Mouse (Mus musculus): Measurements from ENCODE around the gene Krt24.

- TF ChIP-seq CTCF (IDR thresholded peaks at IDR 0.05) (no peak), EP300 (IDR thresholded peaks at IDR 0.05; ENCODE audit: insufficient read depth, low read depth, low read length) (no peak)
Observed at GRCm38 (mm10) chr11:99333426-99333825, 48.4 kb upstream of the Krt24 start.

Data from heart, adult 2 months (tissue).